Mouse (Mus musculus): ENCODE data around the gene Rabep2. TPM values are rescaled to one million over a fixed set of nuclear protein-coding genes. Genes with fewer than 3 reads are reported as not detected.
A peak's percentile ranks its signal among the peaks of the same experiment; 100 is the strongest.
"Not testable (repeated sequence)": the region's sequence is repeated elsewhere in the genome, so short reads cannot be mapped to it uniquely, and the experiment has no call there.

The Rabep2 gene
- polyA plus RNA-seq, 1 experiment from 2014 or later = 33.8 TPM

GRCm38 (mm10) chr7:126397822-126398221 lies 30.7 kb upstream of the Rabep2 start:
- no peak overlapping the region for H3K4me3 ChIP-seq (ENCODE audit: low read depth, low read length)
- H3K27me3 ChIP-seq (ENCODE audit: insufficient read depth, low read length) = no peaks in the 10 kb centered on the region
- no peak overlapping the region for H3K4me2 ChIP-seq
- H3K36me3 ChIP-seq (ENCODE audit: insufficient read depth) = no peaks in the 10 kb centered on the region
- ATAC-seq (ENCODE audit: insufficient read depth) (no peak), DNase-seq (no peak)
- 0 out of 2 replicates have a peak, but pooled peaks cover 4% of the 10 kb centered on the region for H3K4me1 ChIP-seq (ENCODE audit: insufficient read depth)
- WGBS = 88% methylated on average over 4 of the region's 4 CpGs
- H3K9ac ChIP-seq = no peak overlapping the region
- no peaks in the 10 kb centered on the region for H3K9me3 ChIP-seq (ENCODE audit: low read depth, low read length)
- H3K27ac ChIP-seq (ENCODE audit: low read depth) = no peak overlapping the region
- TF ChIP-seq CTCF (IDR thresholded peaks at IDR 0.05; ENCODE audit: low read depth) = no peak

GRCm38 (mm10) chr7:126399548-126399947 lies 29.0 kb upstream of the Rabep2 start:
- 0 out of 2 replicates have a peak, but pooled peaks cover 4% of the 10 kb centered on the region for H3K4me1 ChIP-seq (ENCODE audit: insufficient read depth)
- DNase-seq (peak; percentile 91), ATAC-seq (ENCODE audit: insufficient read depth) (no peak)
- H3K36me3 ChIP-seq (ENCODE audit: insufficient read depth) = no peaks in the 10 kb centered on the region
- H3K9ac ChIP-seq = no peak overlapping the region
- no peak overlapping the region for H3K4me3 ChIP-seq (ENCODE audit: low read depth, low read length)
- 14% methylated on average over 5 of the region's 5 CpGs for WGBS
- no peaks in the 10 kb centered on the region for H3K9me3 ChIP-seq (ENCODE audit: low read depth, low read length)
- no peak overlapping the region for H3K4me2 ChIP-seq
- no peak overlapping the region for H3K27ac ChIP-seq (ENCODE audit: low read depth)
- TF ChIP-seq CTCF (IDR thresholded peaks at IDR 0.05; ENCODE audit: low read depth) = peak; percentile 89
- no peaks in the 10 kb centered on the region for H3K27me3 ChIP-seq (ENCODE audit: insufficient read depth, low read length)

- 74% methylated on average over 8 of the region's 8 CpGs for WGBS
- not testable (repeated sequence) for DNase-seq, H3K9ac ChIP-seq
Observed at GRCm38 (mm10) chr7:126402518-126402917, 26.0 kb upstream of the Rabep2 start.

DNA sequence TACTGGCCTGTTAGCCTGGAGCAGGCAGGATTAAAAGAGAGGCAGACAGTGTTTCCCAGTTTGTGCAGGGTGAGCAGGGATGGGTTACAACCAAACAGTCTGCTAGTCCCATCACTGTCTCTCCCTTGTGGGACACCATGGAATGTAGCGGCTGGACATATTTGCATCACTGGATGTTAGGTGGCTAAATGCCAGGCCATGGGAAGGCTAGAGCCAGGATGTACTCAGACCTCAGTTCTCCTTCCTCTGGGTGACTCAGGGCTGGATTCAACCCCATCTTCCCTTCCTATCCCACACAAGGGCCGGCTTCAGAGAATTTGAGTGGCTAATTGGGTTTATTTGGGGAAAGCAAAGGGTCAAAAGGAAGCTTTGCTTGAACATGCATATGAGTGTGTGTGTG lies 19.9 kb upstream of the Rabep2 start:
- Histone ChIP-seq H3K9ac (no peak overlapping the region), H3K27me3 (ENCODE audit: insufficient read depth, low read length) (no peaks in the 10 kb centered on the region), H3K36me3 (ENCODE audit: insufficient read depth) (no peaks in the 10 kb centered on the region), H3K9me3 (ENCODE audit: low read depth, low read length) (no peaks in the 10 kb centered on the region), H3K4me2 (no peak overlapping the region), H3K4me3 (ENCODE audit: low read depth, low read length) (no peak overlapping the region), H3K4me1 (ENCODE audit: insufficient read depth) (no peaks in the 10 kb centered on the region), H3K27ac (ENCODE audit: low read depth) (no peak overlapping the region)
- DNase-seq (no peak), ATAC-seq (ENCODE audit: insufficient read depth) (no peak)
- 45% methylated on average over 2 of the region's 2 CpGs for WGBS
- TF ChIP-seq CTCF (IDR thresholded peaks at IDR 0.05; ENCODE audit: low read depth) = no peak

More at GRCm38 (mm10) chr7:126402518-126402917, 26.0 kb upstream of the Rabep2 start:
- not testable (repeated sequence) for H3K9me3 ChIP-seq (ENCODE audit: low read depth, low read length); H3K4me1 ChIP-seq (ENCODE audit: insufficient read depth); ATAC-seq (ENCODE audit: insufficient read depth); H3K27ac ChIP-seq (ENCODE audit: low read depth); H3K4me2 ChIP-seq; H3K36me3 ChIP-seq (ENCODE audit: insufficient read depth); H3K4me3 ChIP-seq (ENCODE audit: low read depth, low read length); H3K27me3 ChIP-seq (ENCODE audit: insufficient read depth, low read length)

DNA sequence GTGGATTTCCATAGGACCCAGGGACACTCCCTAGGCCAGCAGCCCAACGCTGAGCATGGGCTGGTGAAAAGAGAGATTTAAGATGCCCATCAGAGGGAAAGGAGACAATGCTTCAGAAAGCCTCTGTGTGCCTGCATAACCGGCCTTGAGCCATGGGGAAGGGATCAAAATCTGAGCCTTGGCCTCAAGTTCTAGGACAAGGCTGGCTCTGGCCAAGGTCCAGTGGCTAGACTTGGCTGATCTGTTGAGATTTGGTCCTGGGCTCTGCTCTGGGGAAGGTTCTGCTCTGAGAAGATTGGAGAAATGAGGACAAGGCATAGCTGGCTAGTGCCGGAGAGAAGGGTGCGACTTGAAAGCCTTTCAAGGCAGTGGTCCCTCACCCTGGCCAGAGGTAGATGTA lies 17.5 kb upstream of the Rabep2 start:
- no peaks in the 10 kb centered on the region for H3K9me3 ChIP-seq (ENCODE audit: low read depth, low read length)
- H3K36me3 ChIP-seq (ENCODE audit: insufficient read depth) = no peaks in the 10 kb centered on the region
- 83% methylated on average over 4 of the region's 4 CpGs for WGBS
- TF ChIP-seq CTCF (IDR thresholded peaks at IDR 0.05; ENCODE audit: low read depth) = no peak
- no peak overlapping the region for H3K9ac ChIP-seq
- no peaks in the 10 kb centered on the region for H3K4me1 ChIP-seq (ENCODE audit: insufficient read depth)
- no peak for DNase-seq
- H3K4me2 ChIP-seq = no peak overlapping the region
- no peak for ATAC-seq (ENCODE audit: insufficient read depth)
- no peaks in the 10 kb centered on the region for H3K27me3 ChIP-seq (ENCODE audit: insufficient read depth, low read length)
- H3K27ac ChIP-seq (ENCODE audit: low read depth) = no peak overlapping the region
- H3K4me3 ChIP-seq (ENCODE audit: low read depth, low read length) = no peak overlapping the region

- DNase-seq (no peak), ATAC-seq (ENCODE audit: insufficient read depth) (no peak)
- no peaks in the 10 kb centered on the region for H3K9me3 ChIP-seq (ENCODE audit: low read depth, low read length)
- H3K36me3 ChIP-seq (ENCODE audit: insufficient read depth) = no peaks in the 10 kb centered on the region
- no peak for TF ChIP-seq CTCF (IDR thresholded peaks at IDR 0.05; ENCODE audit: low read depth)
- no peak within 1 kb of the TSS for H3K9ac ChIP-seq
- no peaks in the 10 kb centered on the region for H3K4me1 ChIP-seq (ENCODE audit: insufficient read depth)
- WGBS = 80% methylated on average over 6 of the region's 6 CpGs
- no peak within 1 kb of the TSS for H3K27ac ChIP-seq (ENCODE audit: low read depth)
- no peak within 1 kb of the TSS for H3K4me2 ChIP-seq
- no peak within 1 kb of the TSS for H3K4me3 ChIP-seq (ENCODE audit: low read depth, low read length)
- H3K27me3 ChIP-seq (ENCODE audit: insufficient read depth, low read length) = no peaks in the 10 kb centered on the region
Observed at GRCm38 (mm10) chr7:126414725-126415124, 13.8 kb upstream of the Rabep2 start, which contains the start of gene Cd19. Gene Cd19, minus strand, starts transcription at chr7:126414889.

DNA sequence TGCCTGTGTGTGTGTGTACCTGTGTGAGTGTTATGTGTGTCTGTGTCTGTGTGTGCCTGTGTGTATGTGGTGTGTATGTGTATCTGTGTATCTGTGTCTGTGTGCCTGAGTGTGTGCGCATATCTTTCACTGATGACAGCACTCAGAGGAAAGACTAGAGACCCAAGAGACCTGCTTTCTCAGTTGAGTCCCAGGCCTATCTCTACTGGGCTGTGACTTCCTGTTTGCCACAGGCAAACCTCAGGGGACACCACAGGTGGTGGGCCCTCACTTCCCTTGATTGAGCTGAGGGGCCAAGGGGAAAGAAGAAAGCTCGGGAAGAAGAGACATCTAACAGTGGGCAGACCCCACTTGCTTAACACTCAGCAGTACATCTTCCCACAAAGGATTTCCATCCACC lies 11.9 kb upstream of the Rabep2 start:
- H3K27me3 ChIP-seq (ENCODE audit: insufficient read depth, low read length) = no peaks in the 10 kb centered on the region
- H3K9ac ChIP-seq = no peak overlapping the region
- no peak overlapping the region for H3K4me2 ChIP-seq
- H3K27ac ChIP-seq (ENCODE audit: low read depth) = no peak overlapping the region
- TF ChIP-seq CTCF (IDR thresholded peaks at IDR 0.05; ENCODE audit: low read depth) = no peak
- H3K4me3 ChIP-seq (ENCODE audit: low read depth, low read length) = no peak overlapping the region
- 66% methylated on average over 2 of the region's 2 CpGs for WGBS
- no peak for ATAC-seq (ENCODE audit: insufficient read depth)
- H3K4me1 ChIP-seq (ENCODE audit: insufficient read depth) = no peaks in the 10 kb centered on the region
- no peaks in the 10 kb centered on the region for H3K36me3 ChIP-seq (ENCODE audit: insufficient read depth)
- DNase-seq = no peak
- no peaks in the 10 kb centered on the region for H3K9me3 ChIP-seq (ENCODE audit: low read depth, low read length)

- no peak for TF ChIP-seq CTCF (IDR thresholded peaks at IDR 0.05; ENCODE audit: low read depth)
- Histone ChIP-seq H3K36me3 (ENCODE audit: insufficient read depth) (no peaks in the 10 kb centered on the region), H3K4me3 (ENCODE audit: low read depth, low read length) (no peak overlapping the region), H3K9ac (no peak overlapping the region), H3K4me2 (no peak overlapping the region), H3K4me1 (ENCODE audit: insufficient read depth) (no peaks in the 10 kb centered on the region), H3K9me3 (ENCODE audit: low read depth, low read length) (no peaks in the 10 kb centered on the region), H3K27ac (ENCODE audit: low read depth) (no peak overlapping the region), H3K27me3 (ENCODE audit: insufficient read depth, low read length) (no peaks in the 10 kb centered on the region)
- DNase-seq (no peak), ATAC-seq (ENCODE audit: insufficient read depth) (no peak)
- WGBS = 62% methylated on average over 8 of the region's 8 CpGs
Observed at GRCm38 (mm10) chr7:126417045-126417444, 11.5 kb upstream of the Rabep2 start.
